Comparison of ENCODE assay signal across 8 mouse cellular contexts in genomic region chr2:30048699-30049388, GRCm38 (mm10). TPM values are rescaled to one million over a fixed set of nuclear protein-coding genes. Genes with fewer than 3 reads are reported as not detected.
DNase-seq lines count a peak whose midpoint lies in the region; ATAC-seq and TF ChIP-seq lines count a peak whose summit lies in the region.

Wdr34 (minus strand) TSS chr2:30048881.

- peak; percentile 70 for TF ChIP-seq POLR2A in testis, adult 2 months (IDR thresholded peaks at IDR 0.05; ENCODE audit: control insufficient read depth, low read depth, low read length)

- H3K4me1 ChIP-seq in forebrain, embryonic 11.5 days (replicated peaks; ENCODE audit: control insufficient read depth, insufficient read depth, low read length), result no peaks in the 10 kb centered on the region
- peaks cover 4% of the 10 kb centered on the region; the same call in 1 of the 2 replicates for H3K4me1 ChIP-seq in heart, embryonic 16.5 days (ENCODE audit: control insufficient read depth, insufficient read depth, low read length)
- H3K4me1 ChIP-seq in liver, embryonic 16.5 days (ENCODE audit: control insufficient read depth, low read depth, low read length), result peaks cover 9% of the 10 kb centered on the region
- peaks cover 13% of the 10 kb centered on the region for H3K4me1 ChIP-seq in neural tube, embryonic 13.5 days (replicated peaks)
- H3K4me1 ChIP-seq in testis, adult 2 months (ENCODE audit: control insufficient read depth, insufficient read depth, low read length), result peaks cover 8% of the 10 kb centered on the region

- no peaks in the 10 kb centered on the region for H3K27me3 ChIP-seq in forebrain, embryonic 11.5 days (ENCODE audit: control insufficient read depth, insufficient read depth, low read length)
- H3K27me3 ChIP-seq in heart, embryonic 16.5 days (ENCODE audit: control insufficient read depth, insufficient read depth, low read length), result no peaks in the 10 kb centered on the region
- H3K27me3 ChIP-seq in liver, embryonic 16.5 days (ENCODE audit: control insufficient read depth, insufficient read depth, low read depth, low read length), result no peaks in the 10 kb centered on the region
- H3K27me3 ChIP-seq in neural tube, embryonic 13.5 days, result no peaks in the 10 kb centered on the region
- no peaks in the 10 kb centered on the region for H3K27me3 ChIP-seq in testis, adult 2 months (ENCODE audit: control insufficient read depth, insufficient read depth, low read length)

- WGBS in forebrain, embryonic 11.5 days, result 1% methylated on average over 54 of the region's 54 CpGs
- under 1% methylated on average over 52 of the region's 54 CpGs for WGBS in heart, embryonic 16.5 days
- under 1% methylated on average over 54 of the region's 54 CpGs for WGBS in liver, embryonic 16.5 days (ENCODE audit: insufficient replicate concordance)
- under 1% methylated on average over 52 of the region's 54 CpGs for WGBS in neural tube, embryonic 13.5 days

- H3K4me3 ChIP-seq in forebrain, embryonic 11.5 days (ENCODE audit: low read depth, low read length), result peak within 1 kb of the TSS; percentile 54
- peak within 1 kb of the TSS; percentile 76 for H3K4me3 ChIP-seq in heart, embryonic 16.5 days (ENCODE audit: low read length)
- peak within 1 kb of the TSS; percentile 74 for H3K4me3 ChIP-seq in liver, embryonic 16.5 days (ENCODE audit: low read depth, low read length)
- H3K4me3 ChIP-seq in neural tube, embryonic 13.5 days, result peak within 1 kb of the TSS; percentile 60
- peak within 1 kb of the TSS; percentile 90 for H3K4me3 ChIP-seq in testis, adult 2 months (ENCODE audit: control insufficient read depth, low read depth, low read length)

- no peaks in the 10 kb centered on the region for H3K36me3 ChIP-seq in forebrain, embryonic 11.5 days (ENCODE audit: control insufficient read depth, insufficient read depth, low read length)
- H3K36me3 ChIP-seq in heart, embryonic 16.5 days (ENCODE audit: control insufficient read depth, insufficient read depth), result no peaks in the 10 kb centered on the region
- no peaks in the 10 kb centered on the region for H3K36me3 ChIP-seq in liver, embryonic 16.5 days (ENCODE audit: control insufficient read depth, insufficient read depth)
- peaks cover 12% of the 10 kb centered on the region for H3K36me3 ChIP-seq in neural tube, embryonic 13.5 days
- no peaks in the 10 kb centered on the region for H3K36me3 ChIP-seq in testis, adult 2 months (ENCODE audit: control insufficient read depth, insufficient read depth, low read length)

- DNase-seq in CD8-positive naive resting alpha-beta T cell, adult 2 months (ENCODE audit: low read depth in 2 of 2, low spot score in 2 of 2), result peak; percentile 96 to 99
- DNase-seq in c-Kit-positive CD71-negative TER-119-negative erythroid progenitor cells, embryonic 14.5 days (ENCODE audit: low read depth), result peak; percentile 97
- DNase-seq in forebrain, embryonic 11.5 days (ENCODE audit: low spot score), result peak; percentile 99
- DNase-seq in kidney, postnatal 4 days, result peak; percentile 99

- TF ChIP-seq CTCF in testis, adult 2 months (IDR thresholded peaks at IDR 0.05; ENCODE audit: control insufficient read depth, insufficient read depth, insufficient replicate concordance, low read depth, low read length), result no peak

- no peaks in the 10 kb centered on the region for H3K9me3 ChIP-seq in forebrain, embryonic 11.5 days (ENCODE audit: control insufficient read depth, low read length)
- H3K9me3 ChIP-seq in heart, embryonic 16.5 days (replicated peaks; ENCODE audit: control insufficient read depth, low read length), result no peaks in the 10 kb centered on the region
- no peaks in the 10 kb centered on the region for H3K9me3 ChIP-seq in liver, embryonic 16.5 days (replicated peaks; ENCODE audit: control insufficient read depth, low read length)
- no peaks in the 10 kb centered on the region for H3K9me3 ChIP-seq in neural tube, embryonic 13.5 days

- H3K27ac ChIP-seq in forebrain, embryonic 11.5 days (ENCODE audit: low read depth, low read length), result peak within 1 kb of the TSS; percentile 86
- peak within 1 kb of the TSS; percentile 96 for H3K27ac ChIP-seq in heart, embryonic 16.5 days (ENCODE audit: low read length)
- H3K27ac ChIP-seq in liver, embryonic 16.5 days (ENCODE audit: low read length), result peak within 1 kb of the TSS; percentile 89
- peak within 1 kb of the TSS; percentile 94 for H3K27ac ChIP-seq in neural tube, embryonic 13.5 days (replicated peaks)
- H3K27ac ChIP-seq in testis, adult 2 months (ENCODE audit: control insufficient read depth, insufficient read depth, low read depth, low read length), result peak within 1 kb of the TSS; percentile 96

- H3K9ac ChIP-seq in forebrain, embryonic 11.5 days (ENCODE audit: low read length), result peak within 1 kb of the TSS; percentile 72
- H3K9ac ChIP-seq in heart, embryonic 16.5 days (ENCODE audit: low read length), result peak within 1 kb of the TSS; percentile 80
- H3K9ac ChIP-seq in liver, embryonic 16.5 days (ENCODE audit: low read depth, low read length), result peak within 1 kb of the TSS; percentile 71
- H3K9ac ChIP-seq in neural tube, embryonic 13.5 days, result peak within 1 kb of the TSS; percentile 76

- peak; percentile 91 for ATAC-seq in forebrain, embryonic 11.5 days (replicated peaks; ENCODE audit: low FRiP score)
- peak; percentile 95 for ATAC-seq in heart, embryonic 16.5 days (replicated peaks; ENCODE audit: extremely low read depth, insufficient read depth, low FRiP score)
- peak; percentile 96 for ATAC-seq in liver, embryonic 16.5 days (ENCODE audit: low read depth)
- ATAC-seq in neural tube, embryonic 13.5 days (ENCODE audit: low read depth), result peak; percentile 96

- peak within 1 kb of the TSS; percentile 68 for H3K4me2 ChIP-seq in forebrain, embryonic 11.5 days (ENCODE audit: low read depth, low read length, severe bottlenecking)
- H3K4me2 ChIP-seq in heart, embryonic 16.5 days (ENCODE audit: low read depth, low read length), result peak within 1 kb of the TSS; percentile 77
- peak within 1 kb of the TSS; percentile 90 for H3K4me2 ChIP-seq in liver, embryonic 16.5 days (ENCODE audit: low read depth, low read length)
- H3K4me2 ChIP-seq in neural tube, embryonic 13.5 days, result peak within 1 kb of the TSS; percentile 54

RNA-seq across cellular contexts. Expression of gene Wdr34, which starts in this region (rescaled TPM):
- polyA plus RNA-seq in forebrain, embryonic 11.5 days (2014; fragmentation: Nextera tagmentation; extraction: Ambion mirVana), result 35.9 and 39.6 TPM in 2 replicates
- polyA plus RNA-seq in heart, embryonic 16.5 days (2015; fragmentation: Nextera tagmentation; extraction: Ambion mirVana), result 24.1 and 25.6 TPM in 2 replicates
- 5.3 and 5.7 TPM in 2 replicates for polyA plus RNA-seq in liver, embryonic 16.5 days (2015; fragmentation: Nextera tagmentation; extraction: Ambion mirVana)
- polyA plus RNA-seq in neural tube, embryonic 13.5 days (2015; fragmentation: Nextera tagmentation; extraction: Ambion mirVana), result 49.6 and 53.5 TPM in 2 replicates
- 77.0 and 84.3 TPM in 2 replicates for polyA plus RNA-seq in testis, adult 2 months (2012; rRNA removed)

Comparison
In these comparisons a context has a peak if more than half of its experiments do, and no peak if none do; other contexts are left out.
1. Peak in every context shown above with its lines: DNase-seq, ATAC-seq, H3K4me3 ChIP-seq and H3K27ac ChIP-seq.